Mouse (Mus musculus) layer of hippocampus, adult 18-20 months (tissue): Measurements from ENCODE around the gene Slc4a1ap. TPM values are rescaled to one million over a fixed set of nuclear protein-coding genes. Genes with fewer than 3 reads are reported as not detected.
A peak's percentile ranks its signal among the peaks of the same experiment; 100 is the strongest.

Experiments used
- DNase-seq, 2 experiments: peaks; one replicate each; pipeline ENCODE4 v3.0.0; 2022; ENCODE audit warnings: low spot score in 2 of 2
- total RNA-seq, 2 experiments: library from RNA; stranded (reverse); gene quantifications; 2 replicates each; pipeline ENCODE4 v1.2.3; 2021

Gene Slc4a1ap
- total RNA-seq, 2 experiments from 2014 or later: 51.3 to 54.7 TPM

DNA sequence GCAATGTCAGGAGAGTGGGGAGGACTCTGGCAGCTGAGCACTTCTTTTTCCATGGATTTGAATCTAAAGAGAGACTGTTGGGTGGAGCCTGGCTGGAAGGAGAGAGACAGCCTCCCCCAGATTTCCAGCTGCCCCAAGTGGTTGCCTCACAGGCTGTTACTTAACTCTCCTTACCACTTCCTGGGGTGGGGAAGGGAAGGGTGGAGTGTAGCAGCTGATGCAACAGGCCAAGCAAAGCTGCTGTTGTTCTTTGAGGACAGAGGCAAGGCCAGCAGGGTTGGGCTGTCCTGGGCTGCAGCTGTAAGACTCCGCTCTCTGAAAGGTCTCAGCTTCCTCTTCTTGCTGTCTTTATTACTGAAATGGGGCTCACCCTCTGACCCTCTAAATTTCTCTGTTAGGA is 75.6 kb downstream of the Slc4a1ap start:
- DNase-seq: peak; percentile 21 to 44

GRCm38 (mm10) chr5:31603766-31604165 is 77.0 kb downstream of the Slc4a1ap start:
- DNase-seq: no peak

DNA sequence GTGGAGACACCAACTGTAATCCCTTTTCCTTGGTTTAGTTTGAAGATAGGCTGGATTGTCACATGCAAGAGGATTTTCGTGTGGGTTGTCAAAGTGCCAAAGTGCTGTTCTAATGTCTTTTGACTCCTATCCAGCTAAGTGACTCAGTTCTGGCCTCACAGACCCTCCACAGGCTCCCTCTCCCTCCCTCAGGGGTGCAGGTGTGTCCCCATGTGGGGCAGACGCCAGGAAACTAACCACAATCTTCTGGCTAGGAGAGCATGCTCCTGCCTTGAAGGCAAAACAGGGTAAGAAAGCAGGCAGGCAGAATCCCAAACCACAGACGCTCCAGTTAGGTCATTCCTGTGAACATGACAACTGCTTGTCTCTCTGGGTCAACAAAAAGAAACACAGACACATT is 79.4 kb downstream of the Slc4a1ap start:
- no peak for DNase-seq

Other genes with a start within 250 kb of the Slc4a1ap start
- gene Ift172, start 235.9 kb upstream of the Slc4a1ap start, total RNA-seq: 10 to 100 TPM; 79.3 to 86.3 TPM
- 100 to 1,000 TPM; 159 to 188 TPM for gene Fndc4, start 230.9 kb upstream of the Slc4a1ap start, total RNA-seq
- not detected for gene Gckr, start 229.6 kb upstream of the Slc4a1ap start, total RNA-seq
- gene Zfp512, start 74.6 kb upstream of the Slc4a1ap start, total RNA-seq: 10 to 100 TPM; 48.6 to 51.0 TPM
- under 1 TPM in 1 of 2 experiments, not detected in 1; 0.10 TPM for gene 4930548H24Rik, start 41.3 kb upstream of the Slc4a1ap start, total RNA-seq
- 10 to 100 TPM; 34.7 to 34.9 TPM for gene Gpn1, start 32.3 kb upstream of the Slc4a1ap start, total RNA-seq
- 10 to 100 TPM; 17.8 to 19.8 TPM for gene Supt7l, start 812 bp downstream of the Slc4a1ap start, total RNA-seq
- 10 to 100 TPM; 84.8 to 90.4 TPM for gene Mrpl33, start 69.9 kb downstream of the Slc4a1ap start, total RNA-seq
- gene Rbks, start 170.6 kb downstream of the Slc4a1ap start, total RNA-seq: 1 to 10 TPM; 2.5 to 4.4 TPM
- 10 to 100 TPM; 45.3 to 49.2 TPM for gene Babam2, start 170.7 kb downstream of the Slc4a1ap start, total RNA-seq